Mouse (Mus musculus): ENCODE results near the gene Gk5. TPM values are rescaled to one million over a fixed set of nuclear protein-coding genes. Genes with fewer than 3 reads are reported as not detected.

Gk5 gene
- total and polyA plus RNA-seq, 3 experiments: 2.0 to 2.4 (median 2.2) TPM

DNA sequence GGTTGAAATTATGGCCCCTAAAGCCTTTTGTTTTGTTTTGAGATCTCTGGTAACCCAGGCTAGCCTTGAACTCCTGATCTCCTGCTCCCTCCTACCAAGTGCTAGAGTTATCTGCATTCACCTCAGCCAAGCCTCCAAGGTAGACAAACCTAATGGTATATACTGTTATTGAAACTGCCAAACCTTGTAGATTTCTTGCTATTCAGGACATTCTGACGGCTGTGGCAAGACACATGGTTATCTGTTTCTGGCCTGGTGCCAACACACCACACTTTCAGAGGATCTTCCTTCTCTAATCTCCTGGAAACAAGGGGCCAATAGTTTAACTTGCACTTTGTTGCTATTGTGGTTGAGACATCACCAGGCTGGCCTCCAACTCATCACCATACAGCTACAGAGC, 24.0 kb upstream of the Gk5 start:
- no peak for DNase-seq (ENCODE audit: extremely low read depth)
- TF ChIP-seq ZNF384 (IDR thresholded peaks at IDR 0.05; ENCODE audit: low read depth, low read length) (no peak), NELFE (IDR thresholded peaks at IDR 0.05; ENCODE audit: low read depth, low read length) (no peak), PAX5 (IDR thresholded peaks at IDR 0.05; ENCODE audit: low read length) (no peak), EP300 (IDR thresholded peaks at IDR 0.05; ENCODE audit: low read length) (no peak), MXI1 (IDR thresholded peaks at IDR 0.05; ENCODE audit: low read depth, low read length) (no peak), ZKSCAN1 (IDR thresholded peaks at IDR 0.05; ENCODE audit: borderline replicate concordance, low read depth, low read length) (no peak), BHLHE40 (IDR thresholded peaks at IDR 0.05; ENCODE audit: low read depth, low read length) (no peak), MAZ (IDR thresholded peaks at IDR 0.05; ENCODE audit: low read depth, low read length) (no peak), USF2 (conservative IDR thresholded peaks at IDR 0.05; ENCODE audit: low read depth, low read length) (no peak), POLR2A (IDR thresholded peaks at IDR 0.05; ENCODE audit: low read depth, low read length) (no peak), IRF4 (IDR thresholded peaks at IDR 0.05; ENCODE audit: low read depth, low read length) (no peak), ELF1 (IDR thresholded peaks at IDR 0.05; ENCODE audit: low read depth, low read length) (no peak), RCOR1 (conservative IDR thresholded peaks at IDR 0.05; ENCODE audit: low read depth, low read length) (no peak), SIN3A (IDR thresholded peaks at IDR 0.05; ENCODE audit: low read length) (no peak), POLR2AphosphoS2 (IDR thresholded peaks at IDR 0.05; ENCODE audit: low read depth, low read length) (no peak)
- H3K4me1 ChIP-seq (ENCODE audit: control insufficient read depth in 1 of 2, insufficient read depth in 2 of 2): peaks cover 0 to 3% of the 10 kb centered on the region in 2 experiments; a peak in 1 of 4 replicates
- dilution Hi-C loops (cut with MboI; ENCODE audit: extremely low pct_ligation_motif_present, extremely low pct_unique_long_range_greater_than_20kb, low sequenced_read_pairs): no loop called here
- H3K27ac ChIP-seq (ENCODE audit: insufficient read depth, low read depth): no peak overlapping the region
- H3K4me2 ChIP-seq (ENCODE audit: insufficient read depth, low read depth, poor library complexity, severe bottlenecking): no peak overlapping the region
- H3K9ac ChIP-seq (ENCODE audit: insufficient read depth, low read depth): no peak overlapping the region
- no peaks in the 10 kb centered on the region for H3K79me2 ChIP-seq (replicated peaks; ENCODE audit: control insufficient read depth, extremely low read depth, insufficient read depth, poor library complexity, severe bottlenecking)
- H3K27me3 ChIP-seq (replicated peaks): peaks cover 2% of the 10 kb centered on the region
- in situ Hi-C loops (cut with MboI; ENCODE audit: low pct_ligation_motif_present, low pct_unique_long_range_greater_than_20kb, low sequenced_read_pairs): no loop called here
- H3K36me3 ChIP-seq (replicated peaks in 1 of 2; ENCODE audit: control insufficient read depth in 1 of 2, insufficient read depth in 1 of 2, low read length in 1 of 2): no peaks in the 10 kb centered on the region
- peaks cover 24% of the 10 kb centered on the region for H3K9me3 ChIP-seq (replicated peaks; ENCODE audit: low read length)
- H3K4me3 ChIP-seq (replicated peaks in 1 of 3; ENCODE audit: low read depth in 2 of 3, low read length in 2 of 3, poor library complexity in 1 of 3): no peak overlapping the region

DNA sequence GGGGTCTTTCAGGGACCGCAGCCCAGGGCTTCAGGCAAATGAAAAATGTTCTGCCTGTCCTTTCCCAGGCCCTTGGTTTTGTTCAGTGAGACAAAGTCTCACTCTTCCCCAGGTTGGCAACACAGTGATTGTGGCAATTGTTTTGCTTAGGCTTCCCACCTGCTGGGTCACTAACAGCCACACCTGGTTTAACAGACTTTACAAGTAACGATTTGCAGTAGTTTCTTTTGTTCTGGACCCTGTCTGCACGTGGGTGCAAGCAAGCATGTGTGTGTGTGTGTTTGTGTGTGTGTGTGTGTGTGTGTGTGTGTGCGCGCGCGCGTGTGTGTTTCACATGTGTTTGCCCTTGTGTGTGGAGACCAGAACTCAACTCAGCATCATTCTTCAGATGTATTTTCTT, 16.3 kb upstream of the Gk5 start:
- Histone ChIP-seq H3K4me2 (ENCODE audit: insufficient read depth, low read depth, poor library complexity, severe bottlenecking) (no peak overlapping the region), H3K36me3 (replicated peaks in 1 of 2; ENCODE audit: control insufficient read depth in 1 of 2, insufficient read depth in 1 of 2, low read length in 1 of 2) (no peaks in the 10 kb centered on the region), H3K27me3 (replicated peaks) (no peaks in the 10 kb centered on the region), H3K79me2 (replicated peaks; ENCODE audit: control insufficient read depth, extremely low read depth, insufficient read depth, poor library complexity, severe bottlenecking) (no peaks in the 10 kb centered on the region), H3K27ac (ENCODE audit: insufficient read depth, low read depth) (no peak overlapping the region), H3K4me3 (replicated peaks in 1 of 3; ENCODE audit: low read depth in 2 of 3, low read length in 2 of 3, poor library complexity in 1 of 3) (no peak overlapping the region), H3K9me3 (replicated peaks; ENCODE audit: low read length) (peaks cover 19% of the 10 kb centered on the region), H3K4me1 (ENCODE audit: control insufficient read depth in 1 of 2, insufficient read depth in 2 of 2) (no peaks in the 10 kb centered on the region), H3K9ac (ENCODE audit: insufficient read depth, low read depth) (no peak overlapping the region)
- in situ Hi-C loops (cut with MboI; ENCODE audit: low pct_ligation_motif_present, low pct_unique_long_range_greater_than_20kb, low sequenced_read_pairs) (no loop called here), dilution Hi-C loops (cut with MboI; ENCODE audit: extremely low pct_ligation_motif_present, extremely low pct_unique_long_range_greater_than_20kb, low sequenced_read_pairs) (no loop called here)
- no peak for TF ChIP-seq JUN (IDR thresholded peaks at IDR 0.05; ENCODE audit: insufficient read depth, low read depth, low read length)
- no peak for TF ChIP-seq CTCF (conservative IDR thresholded peaks at IDR 0.05 in 1 of 2, IDR thresholded peaks at IDR 0.05 in 1 of 2; ENCODE audit: low read depth in 2 of 2, low read length in 2 of 2)
- TF ChIP-seq POLR2AphosphoS2 (IDR thresholded peaks at IDR 0.05; ENCODE audit: low read depth, low read length): no peak
- TF ChIP-seq RAD21 (IDR thresholded peaks at IDR 0.05; ENCODE audit: low read depth, low read length): no peak
- TF ChIP-seq IRF4 (IDR thresholded peaks at IDR 0.05; ENCODE audit: low read depth, low read length): no peak
- no peak for TF ChIP-seq RCOR1 (conservative IDR thresholded peaks at IDR 0.05; ENCODE audit: low read depth, low read length)
- TF ChIP-seq EP300 (IDR thresholded peaks at IDR 0.05; ENCODE audit: low read length): no peak
- no peak for TF ChIP-seq E2F4 (IDR thresholded peaks at IDR 0.05; ENCODE audit: insufficient replicate concordance, low read depth, low read length)
- TF ChIP-seq USF2 (conservative IDR thresholded peaks at IDR 0.05; ENCODE audit: low read depth, low read length): no peak
- TF ChIP-seq GABPA (IDR thresholded peaks at IDR 0.05; ENCODE audit: insufficient replicate concordance, low read depth, low read length): no peak
- no peak for TF ChIP-seq MAZ (IDR thresholded peaks at IDR 0.05; ENCODE audit: low read depth, low read length)
- TF ChIP-seq ZMIZ1 (IDR thresholded peaks at IDR 0.05; ENCODE audit: low read depth, low read length): no peak
- no peak for TF ChIP-seq SIN3A (IDR thresholded peaks at IDR 0.05; ENCODE audit: low read length)
- TF ChIP-seq MEF2A (IDR thresholded peaks at IDR 0.05; ENCODE audit: borderline replicate concordance, low read depth, low read length): no peak
- TF ChIP-seq MAX (IDR thresholded peaks at IDR 0.05; ENCODE audit: low read length): no peak
- TF ChIP-seq ZC3H11A (IDR thresholded peaks at IDR 0.05; ENCODE audit: low read depth, low read length): no peak
- DNase-seq (ENCODE audit: extremely low read depth): no peak

Data from CH12.LX (cell line).